Mouse (Mus musculus) embryonic facial prominence, embryonic 14.5 days (tissue): ENCODE measurements around the gene Cuedc2. TPM values are rescaled to one million over a fixed set of nuclear protein-coding genes. Genes with fewer than 3 reads are reported as not detected.

Experiments used
- ATAC-seq: fragments of 200-750 bp; cut with Nextera tagmentation; 2 replicates; pipeline ENCODE4 v1.8.0; 2017; ENCODE audit warnings: low read depth, moderate number of reproducible peaks, moderate TSS enrichment
- DNase-seq: peaks from one replicate; pipeline ENCODE4 v3.0.0-alpha.2; 2015; ENCODE audit warnings: low spot score
- H3K27ac ChIP-seq: fragments of 300-500 bp; sonication (generic); replicated peaks from 2 replicates; pipeline ENCODE4 v1.5.1; 2014; ENCODE audit warnings: low read depth, mild to moderate bottlenecking, low read length, moderate library complexity
- H3K27me3 ChIP-seq: fragments of 300-500 bp; sonication (generic); replicated peaks from 2 replicates; pipeline ENCODE4 v1.6.1; 2014; ENCODE audit warnings: low read length; ENCODE audit not compliant: control insufficient read depth, insufficient read depth
- H3K36me3 ChIP-seq: fragments of 300-500 bp; sonication (generic); 2 replicates; pipeline ENCODE4 v1.6.1; 2014; ENCODE audit warnings: low read length, mixed read lengths; ENCODE audit not compliant: control insufficient read depth, insufficient read depth
- H3K4me1 ChIP-seq: fragments of 300-500 bp; sonication (generic); 2 replicates; pipeline ENCODE4 v1.6.1; 2014; ENCODE audit warnings: antibody characterized with exemption, low read length; ENCODE audit not compliant: control insufficient read depth, insufficient read depth
- H3K4me2 ChIP-seq: fragments of 300-500 bp; sonication (generic); 2 replicates; pipeline ENCODE4 v1.6.1; 2014; ENCODE audit warnings: low read depth, mild to moderate bottlenecking, low read length, moderate library complexity, mixed read lengths
- H3K4me3 ChIP-seq: fragments of 300-500 bp; sonication (generic); 2 replicates; pipeline ENCODE4 v1.5.1; 2014; ENCODE audit warnings: low read depth, mild to moderate bottlenecking, low read length
- H3K9ac ChIP-seq: fragments of 300-500 bp; sonication (generic); 2 replicates; pipeline ENCODE4 v1.6.1; 2014; ENCODE audit warnings: low read depth, mild to moderate bottlenecking, low read length, moderate library complexity, mixed read lengths
- H3K9me3 ChIP-seq: fragments of 300-500 bp; sonication (generic); 2 replicates; pipeline ENCODE4 v1.6.1; 2016; ENCODE audit warnings: low read length; ENCODE audit not compliant: control insufficient read depth
- WGBS: fragments of 180-500 bp; shearing (Covaris S2); extraction: QIAGEN DNeasy Blood & Tissue Kit; methylation state at CpG from one replicate; pipeline ENCODE4 v1.1.7; 2014; 5-methylcytosine and 5-hydroxymethylcytosine counted together
- polyA plus RNA-seq: library from polyadenylated mRNA; unstranded; fragments of >200 nt; fragmentation: Nextera tagmentation; extraction: Ambion mirVana; gene quantifications from 2 replicates; pipeline ENCODE4 v1.2.1, GENCODE M21; 2014

The Cuedc2 gene
- polyA plus RNA-seq, 1 experiment from 2014 or later, result 174 TPM

DNA sequence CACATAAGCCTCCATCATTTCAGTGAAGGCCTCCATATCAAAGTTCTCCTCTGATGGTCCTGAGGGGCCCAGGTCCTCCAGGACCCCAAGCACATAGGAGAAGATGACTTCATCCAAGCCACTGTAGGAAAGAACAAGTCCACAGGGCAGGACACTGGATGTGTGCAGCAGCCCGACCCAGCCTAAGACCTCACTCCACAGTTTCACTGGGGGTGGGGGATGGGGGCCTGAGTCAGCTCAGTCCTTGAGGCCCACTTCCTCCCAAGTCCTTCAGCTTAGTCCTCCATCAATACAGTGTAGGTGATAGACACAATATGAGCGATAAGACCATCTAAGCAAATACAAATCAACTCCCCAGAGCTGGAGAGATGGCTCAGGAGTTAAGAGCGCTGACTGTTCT lies 6.6 kb downstream of the Cuedc2 start:
- H3K9me3 ChIP-seq, result no peaks in the 10 kb centered on the region
- ATAC-seq (no peak), DNase-seq (no peak)
- H3K36me3 ChIP-seq, result peaks cover 25% of the 10 kb centered on the region
- 68% methylated on average over 3 of the region's 3 CpGs for WGBS
- H3K9ac ChIP-seq, result no peak overlapping the region
- peaks cover 9% of the 10 kb centered on the region for H3K4me1 ChIP-seq
- no peak overlapping the region for H3K4me3 ChIP-seq
- no peak overlapping the region for H3K27ac ChIP-seq
- H3K4me2 ChIP-seq, result no peak overlapping the region
- H3K27me3 ChIP-seq, result peaks cover 4% of the 10 kb centered on the region

GRCm38 (mm10) chr19:46331326-46331725 lies 7.2 kb downstream of the Cuedc2 start:
- Histone ChIP-seq H3K36me3 (peaks cover 25% of the 10 kb centered on the region), H3K4me2 (no peak overlapping the region), H3K4me3 (no peak overlapping the region), H3K4me1 (peaks cover 14% of the 10 kb centered on the region), H3K9me3 (no peaks in the 10 kb centered on the region), H3K27ac (no peak overlapping the region), H3K9ac (no peak overlapping the region), H3K27me3 (peaks cover 10% of the 10 kb centered on the region)
- no peak for ATAC-seq
- 81% methylated on average over 13 of the region's 14 CpGs for WGBS
- DNase-seq, result no peak

DNA sequence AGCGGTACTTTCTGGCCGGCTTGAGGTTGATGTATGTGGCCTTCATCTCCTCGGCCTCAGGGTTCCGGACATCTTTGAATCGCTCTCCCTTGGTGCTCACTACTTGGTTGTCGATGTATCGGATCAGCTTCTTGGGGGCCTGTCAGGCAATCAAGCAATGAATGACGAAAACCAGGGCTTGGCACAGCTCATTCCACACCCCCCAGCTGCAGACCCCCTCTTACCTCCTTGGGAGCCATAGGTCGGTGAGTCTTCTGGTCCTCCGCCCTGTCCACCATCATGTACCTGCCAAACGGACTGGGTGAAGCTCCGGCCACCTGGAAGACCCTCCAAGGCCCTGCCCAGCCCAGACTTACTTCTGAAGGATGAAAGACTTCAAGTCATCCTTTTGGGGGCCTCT lies 7.8 kb downstream of the Cuedc2 start:
- no peaks in the 10 kb centered on the region for H3K9me3 ChIP-seq
- 91% methylated on average over 12 of the region's 12 CpGs for WGBS
- ATAC-seq (no peak), DNase-seq (no peak)
- peaks cover 25% of the 10 kb centered on the region for H3K36me3 ChIP-seq
- H3K4me2 ChIP-seq, result no peak overlapping the region
- no peak overlapping the region for H3K4me3 ChIP-seq
- no peak overlapping the region for H3K9ac ChIP-seq
- no peak overlapping the region for H3K27ac ChIP-seq
- peaks cover 16% of the 10 kb centered on the region for H3K27me3 ChIP-seq
- peaks cover 14% of the 10 kb centered on the region for H3K4me1 ChIP-seq

- Histone ChIP-seq H3K4me1 (peaks cover 14% of the 10 kb centered on the region), H3K4me3 (0 out of 2 replicates have a peak overlapping the region, but pooled peaks have one; percentile 70), H3K4me2 (peak overlapping the region; percentile 99), H3K36me3 (peaks cover 25% of the 10 kb centered on the region), H3K27me3 (peaks cover 24% of the 10 kb centered on the region), H3K9me3 (no peaks in the 10 kb centered on the region), H3K27ac (no peak overlapping the region), H3K9ac (no peak overlapping the region)
- peak; percentile 71 for DNase-seq
- WGBS, result 8% methylated on average over 12 of the region's 16 CpGs
- ATAC-seq, result no peak; the same call in 1 of the 2 replicates
Observed at GRCm38 (mm10) chr19:46329951-46330350, 8.6 kb downstream of the Cuedc2 start.

DNA sequence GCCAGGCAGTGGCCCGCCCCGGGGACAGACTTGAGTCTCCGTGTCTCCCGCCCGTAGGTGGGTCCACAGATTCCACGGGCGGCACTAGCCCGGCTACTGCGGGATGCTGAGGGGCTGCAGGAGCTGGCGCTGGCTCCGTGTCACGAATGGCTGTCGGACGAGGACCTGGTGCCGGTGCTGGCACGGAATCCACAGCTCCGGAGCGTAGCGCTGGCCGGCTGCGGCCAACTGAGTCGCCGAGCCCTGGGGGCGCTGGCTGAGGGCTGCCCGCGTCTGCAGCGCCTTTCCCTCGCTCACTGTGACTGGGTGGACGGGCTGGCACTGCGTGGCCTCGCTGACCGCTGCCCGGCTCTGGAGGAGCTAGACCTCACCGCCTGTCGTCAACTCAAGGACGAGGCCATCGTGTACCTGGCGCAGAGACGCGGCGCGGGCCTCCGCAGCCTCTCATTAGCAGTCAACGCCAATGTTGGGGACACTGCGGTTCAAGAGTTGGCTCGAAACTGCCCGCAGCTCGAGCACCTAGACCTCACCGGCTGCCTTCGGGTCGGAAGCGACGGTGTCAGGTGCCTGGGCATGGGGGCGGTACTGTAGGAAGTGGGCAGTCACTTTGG lies 9.4 kb downstream of the Cuedc2 start:
- H3K4me2 ChIP-seq, result peak overlapping the region; percentile 99
- WGBS, result 2% methylated on average over 26 of the region's 54 CpGs
- peaks cover 25% of the 10 kb centered on the region for H3K36me3 ChIP-seq
- DNase-seq (no peak), ATAC-seq (0 out of 2 replicates have a peak, but pooled peaks have one; percentile 3)
- peak overlapping the region; percentile 67 for H3K9ac ChIP-seq
- peaks cover 14% of the 10 kb centered on the region for H3K4me1 ChIP-seq
- peak overlapping the region; percentile 70 for H3K4me3 ChIP-seq
- peaks cover 32% of the 10 kb centered on the region for H3K27me3 ChIP-seq
- H3K9me3 ChIP-seq, result no peaks in the 10 kb centered on the region
- H3K27ac ChIP-seq, result peak overlapping the region; percentile 83; the same call in 1 of the 2 replicates

GRCm38 (mm10) chr19:46328081-46329030 lies 10.1 kb downstream of the Cuedc2 start, which contains the start of gene Fbxl15:
Gene Fbxl15, plus strand, starts transcription at chr19:46328184.
- Histone ChIP-seq H3K4me2 (peak within 1 kb of the TSS; percentile 99), H3K36me3 (peaks cover 25% of the 10 kb centered on the region), H3K27me3 (peaks cover 40% of the 10 kb centered on the region), H3K27ac (peak within 1 kb of the TSS; percentile 83), H3K4me1 (peaks cover 14% of the 10 kb centered on the region), H3K9ac (peak within 1 kb of the TSS; percentile 67), H3K9me3 (no peaks in the 10 kb centered on the region), H3K4me3 (peak within 1 kb of the TSS; percentile 70)
- WGBS, result under 1% methylated on average over 71 of the region's 81 CpGs
- ATAC-seq, result peak; percentile 92
- peak; percentile 97 for DNase-seq

DNA sequence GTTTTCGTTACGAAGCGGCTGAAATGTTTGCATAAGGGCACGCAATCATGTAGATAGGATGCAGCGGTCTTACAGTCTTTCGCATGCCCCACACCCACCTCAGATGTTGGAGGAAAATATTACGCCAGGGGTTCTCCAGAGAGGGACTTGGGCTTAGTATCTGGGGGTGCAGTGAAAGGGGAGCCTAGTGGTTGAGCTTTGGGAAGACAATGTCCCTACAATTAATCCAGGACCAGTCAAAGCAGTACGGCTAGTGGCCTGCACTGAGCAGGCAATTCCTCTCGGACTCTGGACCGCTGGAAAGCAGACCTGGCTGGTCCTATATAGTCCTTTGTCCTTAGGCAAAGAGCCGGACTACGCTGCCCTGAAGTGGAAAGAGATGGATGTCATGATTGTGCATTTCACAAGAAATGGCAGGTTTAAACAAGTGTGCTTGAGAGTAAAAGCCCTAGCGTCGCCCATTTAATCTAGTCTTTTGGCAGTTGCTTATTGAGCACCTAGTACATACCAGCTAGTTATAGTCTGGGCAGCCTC lies 10.9 kb downstream of the Cuedc2 start:
- ATAC-seq, result no peak
- H3K27me3 ChIP-seq, result peaks cover 47% of the 10 kb centered on the region
- peak overlapping the region; percentile 70 for H3K4me3 ChIP-seq
- 35% methylated on average over 14 of the region's 14 CpGs for WGBS
- H3K9me3 ChIP-seq, result no peaks in the 10 kb centered on the region
- H3K4me1 ChIP-seq, result peaks cover 14% of the 10 kb centered on the region
- no peak for DNase-seq
- peak overlapping the region; percentile 83; the same call in 1 of the 2 replicates for H3K27ac ChIP-seq
- H3K4me2 ChIP-seq, result peak overlapping the region; percentile 99
- peak overlapping the region; percentile 67 for H3K9ac ChIP-seq
- peaks cover 24% of the 10 kb centered on the region for H3K36me3 ChIP-seq

DNA sequence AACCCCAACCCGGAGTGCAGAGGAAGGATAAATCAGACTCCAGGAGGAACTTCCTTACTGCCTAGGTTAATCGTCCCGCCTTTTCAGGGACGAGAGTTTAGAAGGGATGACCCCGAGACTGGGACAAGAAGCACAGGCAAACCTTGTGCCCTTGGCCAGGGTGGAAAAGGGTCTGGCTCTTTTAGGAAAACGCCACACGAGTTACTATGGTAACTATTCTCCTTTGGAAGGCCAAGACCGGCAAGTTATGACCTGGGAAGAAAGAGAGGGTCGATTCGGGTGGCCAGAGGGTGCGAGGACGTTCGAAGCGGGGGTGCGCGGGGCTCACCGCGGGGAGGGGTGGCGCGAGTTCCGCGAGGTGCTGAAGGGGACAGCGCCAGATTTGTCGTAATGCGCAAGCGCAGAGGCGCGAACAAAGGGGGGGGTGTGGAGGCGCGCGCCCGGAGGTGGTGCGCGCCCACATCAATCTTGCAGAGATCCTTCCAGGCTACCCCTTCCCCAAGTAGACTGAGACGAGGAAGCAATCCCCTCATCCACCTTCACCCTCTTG lies 11.7 kb downstream of the Cuedc2 start, which contains the start of gene Psd:
Psd (minus strand) TSS at position 401 of the 550 bp plus-strand sequence.
- Histone ChIP-seq H3K4me3 (peak within 1 kb of the TSS; percentile 70), H3K27ac (peak within 1 kb of the TSS; percentile 83), H3K4me1 (peaks cover 14% of the 10 kb centered on the region), H3K4me2 (peak within 1 kb of the TSS; percentile 99), H3K27me3 (peaks cover 54% of the 10 kb centered on the region), H3K9me3 (no peaks in the 10 kb centered on the region), H3K36me3 (peaks cover 16% of the 10 kb centered on the region; the same call in 1 of the 2 replicates), H3K9ac (peak within 1 kb of the TSS; percentile 67)
- under 1% methylated on average over 34 of the region's 35 CpGs for WGBS
- no peak for ATAC-seq
- no peak for DNase-seq
